Mouse (Mus musculus) intestine, postnatal 0 days (tissue): ENCODE measurements around the gene Adgrf1. TPM values are rescaled to one million over a fixed set of nuclear protein-coding genes. Genes with fewer than 3 reads are reported as not detected.

Source experiments
- ATAC-seq: fragments of 200-750 bp; cut with Nextera tagmentation; 2 replicates; pipeline ENCODE4 v1.8.0; 2017; ENCODE audit warnings: mild to moderate bottlenecking, moderate TSS enrichment, moderate library complexity
- H3K27ac ChIP-seq: fragments of 300-500 bp; sonication (generic); 2 replicates; pipeline ENCODE4 v1.5.1; 2014; ENCODE audit warnings: mild to moderate bottlenecking, low read depth, low read length, moderate library complexity
- H3K27me3 ChIP-seq: fragments of 300-500 bp; sonication (generic); replicated peaks from 2 replicates; pipeline ENCODE4 v1.6.1; 2014; ENCODE audit warnings: low read length, mixed read lengths; ENCODE audit not compliant: control insufficient read depth, insufficient read depth
- H3K36me3 ChIP-seq: fragments of 300-500 bp; sonication (generic); 2 replicates; pipeline ENCODE4 v1.6.1; 2014; ENCODE audit warnings: mild to moderate bottlenecking, moderate library complexity; ENCODE audit not compliant: control insufficient read depth, insufficient read depth
- H3K4me1 ChIP-seq: fragments of 300-500 bp; sonication (generic); replicated peaks from 2 replicates; pipeline ENCODE4 v1.6.1; 2014; ENCODE audit warnings: antibody characterized with exemption, low read length, mixed read lengths; ENCODE audit not compliant: control insufficient read depth, insufficient read depth
- H3K4me2 ChIP-seq: fragments of 300-500 bp; sonication (generic); replicated peaks from 2 replicates; pipeline ENCODE4 v1.6.1; 2014; ENCODE audit warnings: low read depth, mild to moderate bottlenecking, moderate library complexity
- H3K4me3 ChIP-seq: fragments of 300-500 bp; sonication (generic); 2 replicates; pipeline ENCODE4 v1.5.1; 2014; ENCODE audit warnings: low read depth, low read length
- H3K9ac ChIP-seq: fragments of 300-500 bp; sonication (generic); 2 replicates; pipeline ENCODE4 v1.6.1; 2014; ENCODE audit warnings: mild to moderate bottlenecking, low read depth, low read length
- H3K9me3 ChIP-seq: fragments of 300-500 bp; sonication (generic); 2 replicates; pipeline ENCODE4 v1.6.1; 2016; ENCODE audit warnings: mixed run types; ENCODE audit not compliant: control insufficient read depth
- CTCF ChIP-seq: sonication (generic); IDR thresholded peaks from 2 replicates; pipeline ENCODE4 v1.5.1; 2016; ENCODE audit warnings: low read depth, mild to moderate bottlenecking, control low read depth, antibody characterized with exemption, moderate library complexity
- WGBS: fragments of 180-500 bp; shearing (Covaris S2); extraction: QIAGEN DNeasy Blood & Tissue Kit; methylation state at CpG from one replicate; pipeline ENCODE4 v1.1.7; 2014; 5-methylcytosine and 5-hydroxymethylcytosine counted together
- polyA plus RNA-seq: library from polyadenylated mRNA; unstranded; fragments of >200 nt; fragmentation: Nextera tagmentation; extraction: Ambion mirVana; gene quantifications from 2 replicates; pipeline ENCODE4 v1.2.1, GENCODE M21; 2015

The Adgrf1 gene
- polyA plus RNA-seq, 1 experiment from 2014 or later: 0.38 TPM

- WGBS: 78% methylated on average over 7 of the region's 7 CpGs
- H3K4me1 ChIP-seq: no peaks in the 10 kb centered on the region
- no peak overlapping the region for H3K4me2 ChIP-seq
- TF ChIP-seq CTCF: no peak
- H3K4me3 ChIP-seq: no peak overlapping the region
- H3K27ac ChIP-seq: no peak overlapping the region
- no peak for ATAC-seq
- H3K27me3 ChIP-seq: no peaks in the 10 kb centered on the region
- H3K36me3 ChIP-seq: no peaks in the 10 kb centered on the region
- no peaks in the 10 kb centered on the region for H3K9me3 ChIP-seq
- no peak overlapping the region for H3K9ac ChIP-seq
Observed at GRCm38 (mm10) chr17:43279671-43280070, 9.5 kb downstream of the Adgrf1 start.

GRCm38 (mm10) chr17:43282353-43282752 lies 12.2 kb downstream of the Adgrf1 start:
- no peak overlapping the region for H3K4me2 ChIP-seq
- no peak for TF ChIP-seq CTCF
- no peaks in the 10 kb centered on the region for H3K9me3 ChIP-seq
- H3K36me3 ChIP-seq: no peaks in the 10 kb centered on the region
- no peak overlapping the region for H3K4me3 ChIP-seq
- H3K9ac ChIP-seq: no peak overlapping the region
- H3K27ac ChIP-seq: no peak overlapping the region
- no peaks in the 10 kb centered on the region for H3K27me3 ChIP-seq
- no peak for ATAC-seq
- H3K4me1 ChIP-seq: no peaks in the 10 kb centered on the region
- WGBS: 84% methylated on average over 4 of the region's 4 CpGs

GRCm38 (mm10) chr17:43282828-43283227 lies 12.7 kb downstream of the Adgrf1 start:
- H3K36me3 ChIP-seq: no peaks in the 10 kb centered on the region
- no peak for ATAC-seq
- no peaks in the 10 kb centered on the region for H3K9me3 ChIP-seq
- H3K4me2 ChIP-seq: no peak overlapping the region
- H3K27me3 ChIP-seq: no peaks in the 10 kb centered on the region
- TF ChIP-seq CTCF: no peak
- no peaks in the 10 kb centered on the region for H3K4me1 ChIP-seq
- H3K4me3 ChIP-seq: no peak overlapping the region
- H3K27ac ChIP-seq: no peak overlapping the region
- no peak overlapping the region for H3K9ac ChIP-seq
- WGBS: 55% methylated on average over 5 of the region's 5 CpGs

- WGBS: 77% methylated on average over 7 of the region's 7 CpGs
- no peak for ATAC-seq
Observed at GRCm38 (mm10) chr17:43299515-43299914, 29.4 kb downstream of the Adgrf1 start.

GRCm38 (mm10) chr17:43325986-43326671 lies 56.0 kb downstream of the Adgrf1 start:
- Histone ChIP-seq H3K4me2 (peak overlapping the region; percentile 60; the same call in 1 of the 2 replicates), H3K27ac (no peak overlapping the region), H3K27me3 (no peaks in the 10 kb centered on the region), H3K4me1 (no peaks in the 10 kb centered on the region), H3K4me3 (no peak overlapping the region; the same call in 1 of the 2 replicates), H3K36me3 (no peaks in the 10 kb centered on the region), H3K9me3 (no peaks in the 10 kb centered on the region), H3K9ac (no peak overlapping the region)
- TF ChIP-seq CTCF: no peak
- peak; percentile 48 for ATAC-seq
- 37% methylated on average over 7 of the region's 7 CpGs for WGBS

More at GRCm38 (mm10) chr17:43299515-43299914, 29.4 kb downstream of the Adgrf1 start:
- Histone ChIP-seq H3K36me3 (no peaks in the 10 kb centered on the region), H3K27me3 (no peaks in the 10 kb centered on the region), H3K27ac (no peak overlapping the region), H3K4me3 (no peak overlapping the region), H3K4me2 (no peak overlapping the region), H3K4me1 (no peaks in the 10 kb centered on the region), H3K9ac (no peak overlapping the region), H3K9me3 (no peaks in the 10 kb centered on the region)
- TF ChIP-seq CTCF: no peak

GRCm38 (mm10) chr17:43326726-43327700 lies 56.9 kb downstream of the Adgrf1 start:
- Histone ChIP-seq H3K9me3 (no peaks in the 10 kb centered on the region), H3K27me3 (no peaks in the 10 kb centered on the region), H3K4me1 (no peaks in the 10 kb centered on the region), H3K4me2 (peak overlapping the region; percentile 60), H3K27ac (peak overlapping the region; percentile 15; the same call in 1 of the 2 replicates), H3K36me3 (no peaks in the 10 kb centered on the region), H3K9ac (peak overlapping the region; percentile 11; the same call in 1 of the 2 replicates), H3K4me3 (peak overlapping the region; percentile 21)
- peak; percentile 83 for TF ChIP-seq CTCF
- ATAC-seq: peak; percentile 77
- 17% methylated on average over 29 of the region's 29 CpGs for WGBS
